Mouse (Mus musculus) cerebellum, adult 18-20 months (tissue): ENCODE data around the gene Edem3.
"Not testable (repeated sequence)": the region's sequence is repeated elsewhere in the genome, so short reads cannot be mapped to it uniquely, and the experiment has no call there.

Source experiments
- DNase-seq, 2 experiments: peaks; one replicate each; pipeline ENCODE4 v3.0.0; 2021

Gene Edem3

GRCm38 (mm10) chr1:151753374-151753929, 1.7 kb upstream of the Edem3 start:
- no peak for DNase-seq

GRCm38 (mm10) chr1:151754028-151754489, 1.1 kb upstream of the Edem3 start:
- DNase-seq, result peak in 1 of 2 experiments; percentile 11

GRCm38 (mm10) chr1:151755660-151756424, 671 bp downstream of the Edem3 start:
- no peak for DNase-seq

GRCm38 (mm10) chr1:151756425-151756728, 1.2 kb downstream of the Edem3 start:
- DNase-seq, result no peak

GRCm38 (mm10) chr1:151758301-151758700, 3.1 kb downstream of the Edem3 start:
- no peak for DNase-seq

GRCm38 (mm10) chr1:151758991-151759390, 3.8 kb downstream of the Edem3 start:
- DNase-seq, result no peak

- no peak for DNase-seq
These were observed 9.1 kb downstream of the Edem3 start for GRCm38 (mm10) chr1:151764236-151764635.

GRCm38 (mm10) chr1:151766166-151766565, 11.0 kb downstream of the Edem3 start:
- no peak for DNase-seq

- no peak for DNase-seq
These were observed 11.9 kb downstream of the Edem3 start for GRCm38 (mm10) chr1:151766976-151767654.

GRCm38 (mm10) chr1:151769200-151769913, 14.2 kb downstream of the Edem3 start:
- no peak for DNase-seq

GRCm38 (mm10) chr1:151777616-151778015, 22.4 kb downstream of the Edem3 start:
- DNase-seq, result no peak

GRCm38 (mm10) chr1:151778592-151778991, 23.4 kb downstream of the Edem3 start:
- no peak for DNase-seq

GRCm38 (mm10) chr1:151779306-151779705, 24.1 kb downstream of the Edem3 start:
- DNase-seq, result no peak

- DNase-seq, result no peak
These were observed 26.3 kb downstream of the Edem3 start for GRCm38 (mm10) chr1:151781447-151781846.

- no peak for DNase-seq
These were observed 28.2 kb downstream of the Edem3 start for GRCm38 (mm10) chr1:151783403-151783802.

GRCm38 (mm10) chr1:151786406-151786805, 31.2 kb downstream of the Edem3 start:
- DNase-seq, result no peak

- DNase-seq, result no peak
These were observed 34.0 kb downstream of the Edem3 start for GRCm38 (mm10) chr1:151789136-151789535.

GRCm38 (mm10) chr1:151792076-151792475, 36.9 kb downstream of the Edem3 start:
- DNase-seq, result not testable (repeated sequence)

- not testable (repeated sequence) for DNase-seq
These were observed 47.6 kb downstream of the Edem3 start for GRCm38 (mm10) chr1:151802795-151803194.

GRCm38 (mm10) chr1:151807286-151807685, 52.1 kb downstream of the Edem3 start:
- no peak for DNase-seq

GRCm38 (mm10) chr1:151810628-151811421, 55.7 kb downstream of the Edem3 start:
- no peak for DNase-seq

GRCm38 (mm10) chr1:151811456-151811855, 56.3 kb downstream of the Edem3 start:
- DNase-seq, result peak; percentile 16 to 20
